Mouse (Mus musculus): Measurements from ENCODE around the gene Slf2.

The Slf2 gene

DNA sequence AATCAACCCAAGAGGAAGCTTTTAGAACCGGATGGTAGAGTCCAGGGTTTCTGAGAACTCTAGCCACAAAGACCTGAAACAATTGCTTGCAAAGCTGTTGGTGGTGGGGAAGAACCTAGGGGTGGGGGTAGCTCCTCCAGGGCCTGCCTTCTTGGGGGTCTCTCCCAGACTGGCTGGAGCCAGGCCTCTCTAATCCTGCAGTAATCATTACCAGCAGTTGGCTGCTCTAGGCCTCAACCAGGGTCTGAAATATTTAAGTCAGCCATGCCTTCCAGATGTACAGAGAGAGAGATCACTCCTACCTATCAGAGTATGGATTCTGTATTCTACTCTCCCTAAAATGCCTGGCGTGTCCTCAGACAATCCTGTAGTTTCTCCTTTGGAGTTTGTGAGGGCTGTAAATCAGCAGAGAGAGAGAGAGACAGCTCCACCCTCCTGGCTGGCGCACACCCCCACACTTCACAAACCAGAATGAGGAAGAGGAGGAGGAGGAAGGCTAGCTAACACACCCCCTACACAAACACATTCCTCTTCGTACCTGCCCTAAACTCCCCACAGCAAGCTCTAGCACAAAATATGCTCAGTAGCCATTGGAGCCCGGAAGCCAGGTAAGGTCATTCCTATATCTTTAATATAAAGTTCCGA is 82.8 kb downstream of the Slf2 start:
- DNase-seq, result peak in 1 of 2 experiments; percentile 44

GRCm38 (mm10) chr19:45014335-45014971 is 83.5 kb downstream of the Slf2 start, which contains the start of gene Lzts2:
TSS of gene Lzts2 (plus strand) at chr19:45014414.
- DNase-seq, result peak; percentile 57 to 69

DNA sequence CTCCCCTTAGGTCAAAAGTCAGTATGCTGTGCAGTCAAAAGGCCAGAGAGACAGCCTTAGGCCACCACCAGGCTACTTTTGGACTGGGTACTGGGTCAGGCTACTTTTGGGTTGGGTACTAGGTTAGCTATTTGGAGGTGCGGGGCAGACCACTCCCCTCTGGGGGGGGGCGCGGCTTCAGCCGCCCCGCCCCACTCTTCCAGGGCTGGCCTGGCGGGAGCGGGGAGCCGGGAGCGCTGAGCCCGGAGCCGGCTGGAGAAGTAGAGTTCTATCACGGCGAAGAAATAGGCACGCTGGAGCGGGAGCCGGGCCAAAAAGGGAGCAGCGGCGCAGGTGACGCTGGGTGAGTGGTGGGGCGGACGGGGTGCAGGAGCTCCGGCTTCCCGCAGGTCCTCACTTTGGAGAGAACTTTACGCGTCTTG is 84.0 kb downstream of the Slf2 start:
- DNase-seq, result peak; percentile 75 to 83

DNA sequence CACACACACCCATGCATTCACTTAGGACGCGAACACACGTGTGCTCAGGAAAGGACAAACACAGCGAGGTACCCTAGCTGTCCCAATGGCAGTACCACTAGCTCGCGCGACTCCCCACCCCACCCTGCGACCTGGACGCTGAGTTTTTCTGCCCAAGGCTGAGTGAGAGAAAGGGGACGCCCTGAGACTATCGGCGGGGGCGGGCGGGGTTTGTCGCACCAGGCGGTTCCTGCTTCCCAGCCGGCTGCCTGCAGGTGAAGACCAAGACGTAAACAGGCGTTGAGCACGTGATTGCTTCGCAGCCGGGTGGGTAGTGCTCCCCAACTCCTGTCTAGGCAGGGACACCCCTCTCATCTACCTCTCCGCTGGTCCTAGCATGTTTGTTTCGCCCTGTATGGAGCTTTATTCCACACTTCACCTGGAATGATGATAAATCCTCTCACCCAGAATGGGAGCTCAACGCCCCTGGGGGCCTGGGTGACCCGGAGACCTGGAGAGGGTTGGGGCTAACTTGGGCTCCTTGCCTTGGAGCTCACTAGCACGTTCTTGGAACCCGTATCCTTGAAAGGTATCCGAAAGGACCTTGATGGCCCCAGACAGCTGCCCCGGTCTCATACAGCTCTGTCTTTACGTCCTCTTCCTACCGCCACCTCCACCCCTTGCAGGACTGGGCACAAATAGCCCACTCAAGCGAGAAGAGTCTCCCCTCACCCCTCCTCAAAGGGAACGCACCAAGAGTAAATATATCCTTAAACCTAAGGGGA is 84.7 kb downstream of the Slf2 start:
- peak; percentile 76 to 77 for DNase-seq

DNA sequence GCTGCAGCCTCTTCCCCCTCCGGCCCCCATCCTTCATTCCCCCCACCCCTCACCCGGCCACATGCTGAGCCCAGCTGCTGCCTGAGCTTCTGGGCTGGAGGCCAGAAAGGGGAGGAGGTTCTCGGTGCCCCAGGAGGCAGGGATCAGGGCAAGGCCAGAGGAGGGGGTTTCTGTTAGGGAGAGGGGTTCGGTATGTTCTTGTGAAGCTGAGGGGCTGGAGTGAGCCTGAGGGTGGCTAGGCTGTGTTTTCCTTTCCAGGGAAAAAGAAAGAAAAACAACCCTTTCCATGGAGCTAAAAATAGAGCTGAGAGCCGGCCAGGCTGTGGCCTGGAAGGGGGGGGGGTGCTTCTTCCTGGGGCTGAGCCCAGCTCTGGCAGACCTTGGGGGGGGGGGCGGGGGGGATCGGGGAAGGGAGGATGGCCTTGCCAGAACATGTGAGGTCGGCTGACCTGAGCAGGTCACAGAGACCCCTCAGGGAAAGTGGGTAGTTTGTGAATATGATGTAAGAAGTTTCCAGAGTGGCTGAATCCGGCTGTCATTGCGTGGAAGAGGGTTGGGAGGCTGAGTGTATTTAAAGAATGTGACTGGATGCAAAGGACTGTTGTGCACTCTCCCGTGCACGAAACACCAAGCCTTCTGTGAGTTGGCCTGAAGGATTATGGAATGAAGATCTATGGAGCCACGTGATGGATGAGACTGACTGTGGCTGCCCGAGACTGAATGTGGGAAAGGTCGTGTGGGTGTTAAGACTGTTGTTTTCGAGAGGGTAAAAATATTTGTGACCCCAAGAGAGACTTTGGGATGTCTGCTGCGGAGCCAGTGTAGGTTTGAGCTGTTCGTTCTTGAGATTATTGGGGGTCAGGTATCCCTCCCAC is 85.6 kb downstream of the Slf2 start:
- DNase-seq, result peak; percentile 81 to 87

DNA sequence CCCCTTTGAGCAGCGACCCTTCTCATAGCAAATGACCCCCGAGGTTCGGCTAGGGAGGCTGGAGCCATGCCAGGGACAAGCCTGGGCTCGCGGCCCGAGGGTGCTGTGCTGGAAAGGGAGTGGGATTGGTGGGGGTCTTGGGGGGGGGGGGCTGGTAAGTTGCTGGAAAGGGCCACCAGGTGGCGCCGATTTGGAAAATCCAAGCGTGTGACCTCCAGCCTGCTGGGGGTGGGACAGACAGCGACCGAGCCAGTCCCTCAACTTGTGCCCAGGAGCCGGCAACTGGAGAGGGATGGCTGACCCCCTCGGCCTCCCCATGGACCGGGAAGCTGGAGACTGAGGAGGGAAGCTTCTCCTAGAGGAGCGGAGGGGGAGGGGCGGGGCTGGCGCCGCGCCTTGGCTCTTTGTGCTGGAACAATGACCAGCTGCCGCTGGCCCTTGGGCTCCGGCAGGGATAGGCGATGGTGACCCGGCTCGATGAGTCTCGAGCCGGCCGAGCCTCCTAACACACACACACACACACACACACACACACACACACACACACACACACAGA is 86.3 kb downstream of the Slf2 start:
- peak; percentile 78 to 87 for DNase-seq

DNA sequence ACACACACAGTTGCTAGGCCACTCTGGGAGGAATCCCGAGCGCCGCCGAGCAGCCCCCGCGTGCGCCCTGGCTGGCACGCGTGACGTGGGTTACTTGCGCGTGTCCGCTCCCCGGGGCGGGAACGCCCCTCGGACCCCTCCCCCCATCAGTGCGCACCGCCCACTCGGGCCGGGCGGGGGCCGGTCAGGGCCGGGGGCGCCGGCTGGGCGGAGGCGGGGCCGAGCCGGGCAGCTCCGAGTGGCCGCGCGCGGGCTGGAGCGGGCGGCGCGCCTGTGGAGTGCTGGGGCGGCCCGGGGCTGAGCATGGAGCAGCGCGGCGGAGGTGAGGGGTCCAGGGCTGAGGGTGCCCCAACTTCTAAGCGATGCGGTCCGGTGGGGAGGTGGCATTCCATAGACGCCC is 87.0 kb downstream of the Slf2 start:
- DNase-seq, result peak; percentile 87 to 92

- peak in 1 of 2 experiments; percentile 53 for DNase-seq
Observed at GRCm38 (mm10) chr19:45018351-45018831, 87.4 kb downstream of the Slf2 start.

GRCm38 (mm10) chr19:45020348-45020747 is 89.4 kb downstream of the Slf2 start:
- peak; percentile 53 to 70 for DNase-seq

GRCm38 (mm10) chr19:45021362-45021761 is 90.4 kb downstream of the Slf2 start:
- DNase-seq, result no peak

DNA sequence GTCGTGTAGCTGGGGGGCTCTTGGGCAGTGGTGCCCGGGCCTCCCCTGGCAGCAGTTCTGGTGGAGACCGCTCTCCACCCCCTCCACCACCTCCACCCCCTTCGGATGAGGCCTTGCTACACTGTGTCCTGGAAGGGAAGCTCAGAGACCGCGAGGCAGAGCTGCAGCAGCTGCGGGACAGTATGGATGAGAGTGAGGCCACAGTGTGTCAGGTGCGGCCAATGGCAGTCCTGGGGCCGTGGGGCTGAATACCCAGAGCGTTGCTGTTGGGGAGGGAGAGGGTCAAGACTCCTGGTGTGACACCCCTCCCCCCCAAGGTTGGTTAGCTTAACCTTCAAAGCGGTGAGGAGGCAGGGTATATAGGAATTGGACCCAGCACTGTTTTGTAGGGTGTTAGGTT is 93.0 kb downstream of the Slf2 start:
- DNase-seq, result no peak

DNA sequence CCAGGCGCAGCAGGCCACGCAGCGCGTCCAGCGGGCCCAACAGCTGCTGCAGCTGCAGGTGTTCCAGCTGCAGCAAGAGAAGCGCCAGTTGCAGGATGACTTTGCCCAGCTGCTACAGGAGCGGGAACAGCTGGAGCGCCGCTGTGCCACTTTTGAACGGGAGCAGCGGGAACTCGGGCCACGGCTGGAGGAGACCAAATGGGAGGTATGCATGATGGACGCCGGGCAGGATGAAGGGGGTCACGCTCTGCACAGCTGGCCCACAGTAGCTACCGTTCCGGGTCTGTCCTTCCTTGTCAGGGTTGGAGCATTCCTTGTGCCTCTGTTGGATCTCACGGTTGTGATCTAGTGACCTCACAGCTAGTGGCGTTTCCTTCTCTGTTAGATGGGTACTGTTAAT is 93.8 kb downstream of the Slf2 start:
- DNase-seq, result no peak

GRCm38 (mm10) chr19:45025937-45026568 is 95.1 kb downstream of the Slf2 start:
- no peak for DNase-seq

DNA sequence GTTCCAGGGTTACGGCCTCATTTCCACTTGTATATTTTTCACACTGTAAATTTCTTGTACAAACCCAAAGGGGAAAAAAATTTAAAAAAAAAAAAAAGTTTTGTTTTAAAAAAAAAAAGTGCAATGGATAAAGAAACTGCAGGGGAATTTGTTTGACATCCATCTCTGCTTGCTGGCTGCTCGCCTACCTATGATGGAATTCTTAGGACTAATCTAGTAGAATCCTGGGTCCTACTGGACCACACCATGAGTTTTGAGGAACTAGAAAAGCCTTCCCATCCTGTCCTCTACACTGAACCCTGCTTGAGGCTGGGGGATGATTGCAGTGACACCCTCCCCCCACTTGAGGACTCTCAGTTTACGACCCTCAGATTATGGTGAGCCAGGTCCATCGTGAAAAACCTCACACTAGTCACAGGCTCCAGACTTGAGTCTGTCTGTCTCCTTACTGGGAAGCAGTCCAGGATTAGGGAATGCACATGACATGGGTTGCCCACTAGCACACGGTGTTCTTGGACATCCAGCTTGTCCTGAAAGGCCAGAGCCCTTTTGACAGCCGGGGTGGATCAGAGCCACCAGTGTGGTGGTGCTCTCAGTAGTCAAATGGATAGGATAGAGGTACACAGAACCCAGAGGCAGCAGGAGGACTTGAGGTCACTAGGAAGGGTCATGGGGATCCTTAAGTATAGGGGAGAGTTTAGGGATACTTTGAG is 96.2 kb downstream of the Slf2 start:
- DNase-seq, result no peak

GRCm38 (mm10) chr19:45027848-45028247 is 96.9 kb downstream of the Slf2 start:
- no peak for DNase-seq

DNA sequence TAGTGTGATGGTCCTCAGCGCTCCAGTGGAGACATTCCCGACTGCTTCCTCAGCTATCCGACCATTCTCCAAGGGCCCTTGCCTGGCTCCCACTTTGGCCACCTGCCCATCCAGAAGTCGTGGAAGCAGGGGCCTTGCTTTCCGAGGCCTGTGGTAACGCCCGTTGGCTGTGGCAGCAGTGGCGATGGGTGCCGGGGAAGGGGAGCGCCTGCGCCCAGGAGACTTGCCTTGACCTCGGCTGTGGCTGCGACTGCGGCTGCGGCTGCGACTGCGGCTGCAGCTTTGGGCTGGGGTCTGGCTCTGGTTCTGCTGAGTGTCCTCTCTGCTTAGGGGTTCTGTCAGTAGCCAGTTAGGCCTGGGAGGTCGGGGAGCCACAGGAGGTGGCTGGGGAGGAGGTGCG is 97.8 kb downstream of the Slf2 start:
- DNase-seq, result no peak

DNA sequence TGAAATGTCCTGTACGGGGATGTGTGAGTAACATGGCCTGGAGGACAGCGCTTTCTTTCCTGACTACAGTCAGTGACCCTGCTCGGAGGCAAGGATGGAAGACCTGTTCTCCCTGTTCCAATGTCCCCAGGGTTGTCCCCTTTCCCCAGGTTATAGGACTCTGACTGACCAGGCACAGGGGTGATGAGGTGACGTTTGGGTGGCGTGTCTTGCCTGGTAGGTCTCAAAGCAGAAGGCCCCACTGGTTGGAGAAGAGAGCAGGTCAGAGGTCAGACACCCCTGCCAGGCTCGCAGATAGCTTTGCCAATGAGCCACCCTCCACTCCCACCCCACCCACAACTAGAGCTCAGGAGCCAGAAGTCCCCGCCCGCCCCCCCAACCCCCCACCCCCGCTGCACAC is 98.6 kb downstream of the Slf2 start:
- DNase-seq, result no peak

DNA sequence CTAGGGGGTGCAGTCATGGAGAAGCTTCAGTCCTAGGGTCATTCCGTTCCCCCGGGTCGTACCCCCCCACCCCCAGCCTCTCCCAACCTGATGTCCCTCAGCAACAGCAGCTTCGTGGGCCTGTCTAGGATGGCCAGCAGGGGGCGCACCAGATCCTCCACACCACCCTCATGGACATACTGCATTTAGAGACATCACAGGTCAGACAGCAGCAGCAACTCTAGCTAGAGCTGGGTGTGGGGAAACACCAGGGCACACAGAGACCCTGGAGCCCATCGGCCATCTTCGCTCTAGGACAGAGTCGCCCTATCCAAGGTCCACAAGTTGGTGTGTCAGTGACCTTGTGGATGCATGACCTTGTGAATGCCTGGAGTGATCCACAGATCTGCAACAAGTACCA is 99.2 kb downstream of the Slf2 start:
- peak; percentile 59 to 68 for DNase-seq

GRCm38 (mm10) chr19:45030746-45031693 is 100.1 kb downstream of the Slf2 start:
- peak; percentile 77 to 86 for DNase-seq

DNA sequence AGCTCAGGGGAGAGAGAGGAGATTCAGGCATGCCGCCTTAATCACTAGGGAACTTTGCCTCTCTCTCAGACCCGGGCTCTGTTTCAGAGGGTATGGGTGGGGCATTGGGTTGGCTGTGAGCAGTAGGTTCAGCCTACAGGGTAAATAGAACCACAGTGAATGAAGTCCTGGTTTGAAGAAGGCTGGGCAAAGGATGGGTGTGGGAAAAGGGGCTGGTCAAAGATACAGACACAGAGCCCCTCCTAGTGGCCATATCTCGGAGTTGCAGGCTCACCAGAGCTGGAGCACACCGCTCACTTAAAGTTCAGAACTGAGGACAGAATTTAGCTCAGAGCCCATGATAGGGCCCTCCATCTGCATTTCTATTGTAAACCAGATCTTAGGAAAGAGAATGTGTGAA is 100.8 kb downstream of the Slf2 start:
- peak; percentile 79 to 81 for DNase-seq
